ENCODE assay signal across 8 mouse cellular contexts in genomic region chr8:80057198-80058174, GRCm38 (mm10). TPM values are rescaled to one million over a fixed set of nuclear protein-coding genes. Genes with fewer than 3 reads are reported as not detected.
DNase-seq lines count a peak whose midpoint lies in the region; ATAC-seq and TF ChIP-seq lines count a peak whose summit lies in the region.

Gene Hhip, minus strand, starts transcription at chr8:80058006.

- no peaks in the 10 kb centered on the region for H3K4me1 ChIP-seq in erythroblast, embryonic 14.5 days (ENCODE audit: control insufficient read depth)
- peaks cover 36% of the 10 kb centered on the region for H3K4me1 ChIP-seq in forebrain, embryonic 15.5 days
- peaks cover 7% of the 10 kb centered on the region; the same call in 1 of the 2 replicates for H3K4me1 ChIP-seq in intestine, embryonic 16.5 days (ENCODE audit: control insufficient read depth, insufficient read depth, low read length)
- peaks cover 5% of the 10 kb centered on the region; the same call in 1 of the 2 replicates for H3K4me1 ChIP-seq in liver, embryonic 11.5 days (replicated peaks; ENCODE audit: control insufficient read depth, insufficient read depth, low read length)
- peaks cover 9% of the 10 kb centered on the region; the same call in 1 of the 2 replicates for H3K4me1 ChIP-seq in midbrain, postnatal 0 days (ENCODE audit: insufficient read depth, low read length)
- peaks cover 10% of the 10 kb centered on the region for H3K4me1 ChIP-seq in thymus, adult 2 months (replicated peaks; ENCODE audit: control insufficient read depth, insufficient read depth, low read length)

- no peaks in the 10 kb centered on the region for H3K36me3 ChIP-seq in erythroblast, embryonic 14.5 days (ENCODE audit: control insufficient read depth)
- no peaks in the 10 kb centered on the region for H3K36me3 ChIP-seq in forebrain, embryonic 15.5 days
- H3K36me3 ChIP-seq in intestine, embryonic 16.5 days (ENCODE audit: control insufficient read depth, insufficient read depth, low read length) = no peaks in the 10 kb centered on the region
- no peaks in the 10 kb centered on the region for H3K36me3 ChIP-seq in liver, embryonic 11.5 days (ENCODE audit: control insufficient read depth, insufficient read depth, low read length)
- H3K36me3 ChIP-seq in midbrain, postnatal 0 days (ENCODE audit: insufficient read depth, low read length) = no peaks in the 10 kb centered on the region
- no peaks in the 10 kb centered on the region for H3K36me3 ChIP-seq in thymus, adult 2 months (ENCODE audit: control insufficient read depth, insufficient read depth, low read length)

- peak within 1 kb of the TSS; percentile 98 for H3K4me2 ChIP-seq in forebrain, embryonic 15.5 days (replicated peaks)
- peak within 1 kb of the TSS; percentile 84 for H3K4me2 ChIP-seq in intestine, embryonic 16.5 days (ENCODE audit: low read depth, low read length)
- peak within 1 kb of the TSS; percentile 77 for H3K4me2 ChIP-seq in liver, embryonic 11.5 days
- H3K4me2 ChIP-seq in midbrain, postnatal 0 days (ENCODE audit: low read depth, low read length, poor library complexity, severe bottlenecking) = peak within 1 kb of the TSS; percentile 98

- WGBS in forebrain, embryonic 15.5 days = under 1% methylated on average over 39 of the region's 56 CpGs
- WGBS in intestine, embryonic 16.5 days = under 1% methylated on average over 37 of the region's 56 CpGs
- WGBS in liver, embryonic 11.5 days = 1% methylated on average over 39 of the region's 56 CpGs
- WGBS in midbrain, postnatal 0 days = 1% methylated on average over 38 of the region's 56 CpGs
- WGBS in thymus, adult 2 months = 3% methylated on average over 41 of the region's 56 CpGs

- ATAC-seq in erythroblast, adult 5-6 weeks (replicated peaks; ENCODE audit: low FRiP score, poor library complexity, severe bottlenecking) = no peak
- ATAC-seq in forebrain, embryonic 15.5 days (replicated peaks) = peak; percentile 86
- peak; percentile 78 for ATAC-seq in intestine, embryonic 16.5 days
- ATAC-seq in liver, embryonic 11.5 days (replicated peaks; ENCODE audit: low FRiP score) = peak; percentile 58
- ATAC-seq in midbrain, postnatal 0 days (ENCODE audit: low FRiP score) = peak; percentile 82

- TF ChIP-seq POLR2A in thymus, adult 2 months (IDR thresholded peaks at IDR 0.05; ENCODE audit: control insufficient read depth, extremely low read depth, insufficient read depth, low read length, poor library complexity) = no peak

- peak within 1 kb of the TSS; percentile 26 for H3K4me3 ChIP-seq in erythroblast, embryonic 14.5 days (replicated peaks)
- H3K4me3 ChIP-seq in forebrain, embryonic 15.5 days = peak within 1 kb of the TSS; percentile 54
- H3K4me3 ChIP-seq in intestine, embryonic 16.5 days (ENCODE audit: low read length) = peak within 1 kb of the TSS; percentile 59
- H3K4me3 ChIP-seq in liver, embryonic 11.5 days (ENCODE audit: low read depth, low read length) = peak within 1 kb of the TSS; percentile 42
- H3K4me3 ChIP-seq in midbrain, postnatal 0 days (ENCODE audit: low read depth, low read length) = peak within 1 kb of the TSS; percentile 57
- peak within 1 kb of the TSS; percentile 25 for H3K4me3 ChIP-seq in thymus, adult 2 months (ENCODE audit: control insufficient read depth, insufficient read depth, low read length)

- H3K27ac ChIP-seq in forebrain, embryonic 15.5 days (replicated peaks) = no peak within 1 kb of the TSS
- peak within 1 kb of the TSS; percentile 18; the same call in 1 of the 2 replicates for H3K27ac ChIP-seq in intestine, embryonic 16.5 days (ENCODE audit: low read length)
- no peak within 1 kb of the TSS for H3K27ac ChIP-seq in liver, embryonic 11.5 days (ENCODE audit: low read depth, low read length)
- no peak within 1 kb of the TSS for H3K27ac ChIP-seq in midbrain, postnatal 0 days (ENCODE audit: low read depth, low read length)
- no peak within 1 kb of the TSS for H3K27ac ChIP-seq in thymus, adult 2 months (ENCODE audit: control insufficient read depth, insufficient read depth, low read length)

- peaks cover 25% of the 10 kb centered on the region for H3K27me3 ChIP-seq in erythroblast, embryonic 14.5 days (ENCODE audit: control insufficient read depth)
- H3K27me3 ChIP-seq in forebrain, embryonic 15.5 days = peaks cover 25% of the 10 kb centered on the region; the same call in 1 of the 2 replicates
- peaks cover 20% of the 10 kb centered on the region; the same call in 1 of the 2 replicates for H3K27me3 ChIP-seq in intestine, embryonic 16.5 days (replicated peaks; ENCODE audit: control insufficient read depth, insufficient read depth, low read length)
- H3K27me3 ChIP-seq in liver, embryonic 11.5 days (replicated peaks; ENCODE audit: control insufficient read depth, insufficient read depth, low read length) = peaks cover 32% of the 10 kb centered on the region
- H3K27me3 ChIP-seq in midbrain, postnatal 0 days (ENCODE audit: insufficient read depth, low read length) = peaks cover 19% of the 10 kb centered on the region
- no peaks in the 10 kb centered on the region; the same call in 1 of the 2 replicates for H3K27me3 ChIP-seq in thymus, adult 2 months (ENCODE audit: control insufficient read depth, insufficient read depth, low read length)

- no peaks in the 10 kb centered on the region for H3K9me3 ChIP-seq in erythroblast, embryonic 14.5 days (ENCODE audit: control insufficient read depth, low read length)
- no peaks in the 10 kb centered on the region for H3K9me3 ChIP-seq in forebrain, embryonic 15.5 days
- no peaks in the 10 kb centered on the region for H3K9me3 ChIP-seq in intestine, embryonic 16.5 days (ENCODE audit: control insufficient read depth, low read length)
- H3K9me3 ChIP-seq in liver, embryonic 11.5 days (ENCODE audit: control insufficient read depth, low read length) = no peaks in the 10 kb centered on the region
- H3K9me3 ChIP-seq in midbrain, postnatal 0 days (ENCODE audit: low read length) = no peaks in the 10 kb centered on the region

- peak; percentile 33 for TF ChIP-seq CTCF in midbrain, postnatal 0 days (IDR thresholded peaks at IDR 0.05)
- no peak for TF ChIP-seq CTCF in thymus, adult 2 months (IDR thresholded peaks at IDR 0.05; ENCODE audit: borderline replicate concordance, control insufficient read depth, extremely low read depth, insufficient read depth, low read length, poor library complexity)

- peak within 1 kb of the TSS; percentile 46 for H3K9ac ChIP-seq in forebrain, embryonic 15.5 days (replicated peaks)
- peak within 1 kb of the TSS; percentile 64 for H3K9ac ChIP-seq in intestine, embryonic 16.5 days (ENCODE audit: low read depth, low read length)
- no peak within 1 kb of the TSS for H3K9ac ChIP-seq in liver, embryonic 11.5 days (ENCODE audit: low read depth, low read length)
- H3K9ac ChIP-seq in midbrain, postnatal 0 days (replicated peaks; ENCODE audit: low read length, poor library complexity, severe bottlenecking) = peak within 1 kb of the TSS; percentile 44

- peak; percentile 24 for DNase-seq in WW6 (ENCODE audit: low read depth, low spot score)
- peak; percentile 40 for DNase-seq in liver, embryonic 11.5 days (ENCODE audit: low spot score)
- DNase-seq in midbrain, postnatal 0 days (ENCODE audit: low spot score) = peak; percentile 54
- DNase-seq in thymus, adult 2 months = peak; percentile 49

RNA-seq across cellular contexts. Expression of gene Hhip, which starts in this region (rescaled TPM):
- polyA plus RNA-seq in erythroblast, embryonic 14.5 days (2012) = not detected in 2 replicates
- not detected in 2 replicates for total RNA-seq in erythroblast, adult 5-6 weeks (2015; ENCODE audit: low replicate concordance)
- 0.14 TPM in 1 of 2 replicates, not detected in the other for total RNA-seq in erythroblast, adult 5-6 weeks (2017; ENCODE audit: low replicate concordance)
- polyA plus RNA-seq in forebrain, embryonic 15.5 days (2015; fragmentation: Nextera tagmentation; extraction: Ambion mirVana) = 0.65 and 0.93 TPM in 2 replicates
- polyA plus RNA-seq in intestine, embryonic 16.5 days (2015; fragmentation: Nextera tagmentation; extraction: Ambion mirVana) = 14.4 and 15.6 TPM in 2 replicates
- polyA plus RNA-seq in liver, embryonic 11.5 days (2014; fragmentation: Nextera tagmentation; extraction: Ambion mirVana) = 2.1 and 2.8 TPM in 2 replicates
- 3.6 and 6.4 TPM in 2 replicates for total RNA-seq in midbrain, postnatal 0 days (2014; rRNA removed)
- polyA plus RNA-seq in midbrain, postnatal 0 days (2015; fragmentation: Nextera tagmentation; extraction: Ambion mirVana) = 2.8 and 3.3 TPM in 2 replicates
- 1.5 and 2.5 TPM in 2 replicates for polyA plus RNA-seq in thymus, adult 2 months (2012; rRNA removed)

Comparison
In these comparisons a context has a peak if more than half of its experiments do, and no peak if none do; other contexts are left out.
1. Peak in ATAC-seq, H3K4me3 ChIP-seq, H3K9ac ChIP-seq and H3K4me2 ChIP-seq in forebrain, embryonic 15.5 days; RNA of the gene not detected or under 1 TPM.